Mouse (Mus musculus): ENCODE measurements around the gene Ppif.
A peak's percentile ranks its signal among the peaks of the same experiment; 100 is the strongest.

Gene Ppif

GRCm38 (mm10) chr14:25695059-25695458, 1.1 kb downstream of the Ppif start:
- DNase-seq (ENCODE audit: low spot score in 2 of 2): no peak

GRCm38 (mm10) chr14:25696356-25696755, 2.4 kb downstream of the Ppif start:
- DNase-seq (ENCODE audit: low spot score in 2 of 2): no peak

GRCm38 (mm10) chr14:25701986-25702385, 8.0 kb downstream of the Ppif start:
- DNase-seq (ENCODE audit: low spot score in 2 of 2): peak in 1 of 2 experiments; percentile 49

- peak; percentile 48 to 61 for DNase-seq (ENCODE audit: low spot score in 2 of 2)
Observed at GRCm38 (mm10) chr14:25707691-25708181, 13.8 kb downstream of the Ppif start.

GRCm38 (mm10) chr14:25708451-25708850, 14.5 kb downstream of the Ppif start:
- no peak for DNase-seq (ENCODE audit: low spot score in 2 of 2)

GRCm38 (mm10) chr14:25708917-25709316, 15.0 kb downstream of the Ppif start:
- DNase-seq (ENCODE audit: low spot score in 2 of 2): no peak

- no peak for DNase-seq (ENCODE audit: low spot score in 2 of 2)
Observed at GRCm38 (mm10) chr14:25710073-25710472, 16.1 kb downstream of the Ppif start.

DNA sequence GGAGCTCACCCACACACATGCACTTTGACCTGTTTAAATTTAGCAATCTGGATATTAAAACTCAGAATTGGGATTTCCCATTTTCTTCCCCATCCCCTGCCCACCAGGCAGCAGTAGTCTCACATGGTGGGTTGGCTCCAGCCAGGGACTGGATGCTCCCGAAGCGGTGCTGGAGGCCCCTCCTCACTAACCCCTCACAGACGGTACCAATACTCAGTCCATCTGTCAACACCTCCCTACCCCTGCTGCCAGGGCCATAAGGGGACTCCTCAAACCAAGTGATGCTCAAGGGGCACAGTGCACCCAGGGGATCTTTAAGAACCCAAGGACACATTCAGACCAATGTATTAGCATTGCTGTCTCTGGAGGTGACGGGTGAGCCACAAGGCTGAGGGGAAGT, 16.7 kb downstream of the Ppif start:
- DNase-seq (ENCODE audit: low spot score in 2 of 2): no peak

DNA sequence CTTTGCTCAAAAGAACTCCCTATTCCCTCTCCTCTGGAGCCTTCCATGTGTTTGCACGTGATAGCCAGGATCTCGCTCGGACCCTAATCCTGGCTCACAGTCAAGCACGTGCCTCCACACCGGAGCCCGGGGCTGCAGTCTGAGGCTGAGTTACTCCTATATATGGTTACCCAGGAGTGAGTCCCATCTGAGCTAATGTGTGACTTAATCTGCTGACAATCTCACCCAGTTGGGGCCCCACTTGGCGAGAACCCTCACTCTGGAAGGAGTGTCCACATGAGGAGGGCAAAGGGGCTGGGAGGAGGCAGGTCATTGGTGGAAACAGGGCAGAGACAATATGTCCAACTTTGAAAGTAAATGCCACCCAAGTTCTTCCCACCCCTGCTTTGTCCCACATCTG, 17.2 kb downstream of the Ppif start:
- no peak for DNase-seq (ENCODE audit: low spot score in 2 of 2)

DNA sequence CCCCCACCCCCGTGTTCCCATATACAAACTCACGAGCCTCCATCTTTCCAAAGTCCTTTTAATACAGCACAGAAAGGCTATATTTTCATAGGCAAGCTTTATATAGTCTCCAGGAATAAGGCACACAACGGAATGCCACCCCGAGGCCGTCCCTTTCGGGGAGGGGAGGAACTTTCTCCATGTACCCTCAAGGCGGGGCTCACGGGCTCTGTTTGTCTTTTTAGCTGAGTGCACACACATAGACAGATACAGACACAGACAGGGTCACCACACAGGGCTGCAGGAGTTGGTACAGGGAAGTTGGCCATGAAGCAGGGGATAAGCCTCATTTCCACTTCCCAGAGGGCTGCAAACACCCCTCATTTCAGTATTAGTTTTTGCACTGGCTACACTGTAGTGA, 17.6 kb downstream of the Ppif start:
- DNase-seq (ENCODE audit: low spot score in 2 of 2): no peak

GRCm38 (mm10) chr14:25713443-25713842, 19.5 kb downstream of the Ppif start:
- no peak for DNase-seq (ENCODE audit: low spot score in 2 of 2)

DNA sequence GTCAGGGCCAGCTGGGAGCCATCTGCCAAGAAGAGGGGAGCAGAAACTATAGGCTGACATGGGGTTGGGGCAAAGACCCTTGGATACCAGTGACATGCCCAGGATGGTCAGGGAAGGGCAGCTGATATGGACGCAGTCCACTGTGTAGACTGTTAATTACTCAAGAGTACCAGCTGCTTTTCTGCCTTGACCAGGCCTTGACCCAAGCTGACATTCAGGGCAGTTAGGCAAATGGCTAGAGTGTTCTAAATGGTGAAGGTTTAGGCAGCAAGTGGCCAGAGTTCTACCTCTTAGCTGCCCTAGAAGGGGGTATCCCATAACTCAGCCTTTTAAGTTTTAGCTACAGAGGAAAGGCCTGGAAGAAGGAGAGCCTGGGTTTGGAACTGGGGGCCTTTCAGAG, 22.6 kb downstream of the Ppif start:
- no peak for DNase-seq (ENCODE audit: low spot score in 2 of 2)

DNA sequence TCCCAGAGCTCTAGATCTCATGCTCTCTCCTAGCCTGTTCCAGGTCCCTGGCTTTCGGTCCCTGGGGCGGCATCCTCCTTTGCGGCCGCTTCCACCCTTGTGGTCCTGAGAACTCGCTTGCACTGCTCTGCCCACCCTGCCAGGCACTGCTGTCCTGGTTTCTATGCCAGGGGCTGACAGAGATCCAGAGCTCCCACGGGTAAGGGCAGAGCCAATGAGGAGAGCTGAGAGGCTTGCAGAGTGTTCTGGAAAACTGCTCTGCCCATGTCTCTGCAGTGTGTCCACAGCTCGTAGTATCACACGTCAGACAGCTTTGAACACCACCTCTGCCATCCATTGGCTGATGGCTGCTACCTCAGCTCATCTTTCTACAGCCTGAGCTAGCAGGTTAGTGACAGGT, 23.8 kb downstream of the Ppif start:
- DNase-seq (ENCODE audit: low spot score in 2 of 2): no peak

GRCm38 (mm10) chr14:25718471-25718870, 24.5 kb downstream of the Ppif start:
- DNase-seq (ENCODE audit: low spot score in 2 of 2): peak; percentile 73 to 75

DNA sequence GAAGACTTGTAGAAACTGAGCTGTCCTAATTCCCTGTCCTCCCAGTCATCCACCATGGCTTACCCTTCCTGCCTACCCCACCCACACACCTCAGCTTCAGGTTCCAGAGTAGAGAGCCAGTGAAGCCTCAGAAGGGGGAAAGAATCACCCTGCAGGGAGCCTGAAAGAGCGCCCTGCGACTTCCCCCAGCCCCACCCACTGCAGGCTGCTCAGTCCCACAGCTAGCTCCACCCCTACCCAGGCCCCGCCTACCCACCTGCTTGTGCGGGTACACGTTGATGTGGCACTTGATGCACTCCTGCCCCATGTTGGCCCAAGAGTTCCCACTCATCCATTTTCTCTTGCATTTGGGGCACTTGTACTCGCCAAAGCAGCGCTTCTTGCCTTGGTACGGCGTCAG, 25.4 kb downstream of the Ppif start:
- peak; percentile 91 to 94 for DNase-seq (ENCODE audit: low spot score in 2 of 2)

- peak; percentile 51 to 53 for DNase-seq (ENCODE audit: low spot score in 2 of 2)
Observed at GRCm38 (mm10) chr14:25720962-25721707, 27.2 kb downstream of the Ppif start.

DNA sequence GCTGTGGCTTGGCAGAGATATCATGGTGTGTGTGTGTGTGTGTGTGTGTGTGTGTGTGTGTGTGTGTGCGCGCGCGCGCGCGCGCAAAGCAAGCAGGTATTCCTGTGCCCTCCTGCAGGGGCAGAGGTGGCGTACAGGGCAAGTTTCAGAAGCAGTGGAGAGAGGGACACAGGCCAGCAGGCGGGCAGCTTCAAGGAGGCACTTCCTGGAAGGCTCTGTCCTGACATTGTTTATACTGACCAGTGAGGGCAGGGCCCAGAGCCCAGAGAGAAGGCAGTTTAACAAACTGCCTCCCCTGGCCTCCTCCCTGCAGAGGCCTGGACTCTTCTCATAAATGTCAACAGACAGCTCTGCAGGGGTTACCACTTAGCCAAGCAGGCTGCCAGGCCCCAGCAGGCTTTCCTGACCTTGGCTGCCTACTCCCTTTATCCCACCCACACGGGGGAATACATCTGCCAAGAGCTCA, 31.1 kb downstream of the Ppif start:
- DNase-seq (ENCODE audit: low spot score in 2 of 2): no peak

DNA sequence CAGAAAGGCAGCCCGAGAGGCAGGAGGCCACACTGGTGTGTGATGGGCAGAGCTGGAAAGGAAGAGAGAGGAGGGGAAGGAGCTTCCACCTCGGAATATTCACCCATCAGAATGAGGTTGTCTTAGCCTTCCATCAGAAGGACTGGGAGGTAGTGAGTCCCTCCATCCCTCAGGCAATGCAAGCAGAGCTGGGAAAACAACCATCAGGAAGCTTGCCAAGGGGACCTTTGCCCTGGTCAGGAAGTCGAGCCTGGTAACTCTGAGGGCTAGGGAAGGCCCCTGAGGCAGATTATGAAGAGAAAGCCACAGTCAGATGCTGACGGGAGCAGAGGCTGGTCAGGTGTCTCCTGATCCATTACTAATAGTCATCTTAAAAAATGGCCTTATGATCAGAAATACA, 31.7 kb downstream of the Ppif start:
- DNase-seq (ENCODE audit: low spot score in 2 of 2): no peak

DNA sequence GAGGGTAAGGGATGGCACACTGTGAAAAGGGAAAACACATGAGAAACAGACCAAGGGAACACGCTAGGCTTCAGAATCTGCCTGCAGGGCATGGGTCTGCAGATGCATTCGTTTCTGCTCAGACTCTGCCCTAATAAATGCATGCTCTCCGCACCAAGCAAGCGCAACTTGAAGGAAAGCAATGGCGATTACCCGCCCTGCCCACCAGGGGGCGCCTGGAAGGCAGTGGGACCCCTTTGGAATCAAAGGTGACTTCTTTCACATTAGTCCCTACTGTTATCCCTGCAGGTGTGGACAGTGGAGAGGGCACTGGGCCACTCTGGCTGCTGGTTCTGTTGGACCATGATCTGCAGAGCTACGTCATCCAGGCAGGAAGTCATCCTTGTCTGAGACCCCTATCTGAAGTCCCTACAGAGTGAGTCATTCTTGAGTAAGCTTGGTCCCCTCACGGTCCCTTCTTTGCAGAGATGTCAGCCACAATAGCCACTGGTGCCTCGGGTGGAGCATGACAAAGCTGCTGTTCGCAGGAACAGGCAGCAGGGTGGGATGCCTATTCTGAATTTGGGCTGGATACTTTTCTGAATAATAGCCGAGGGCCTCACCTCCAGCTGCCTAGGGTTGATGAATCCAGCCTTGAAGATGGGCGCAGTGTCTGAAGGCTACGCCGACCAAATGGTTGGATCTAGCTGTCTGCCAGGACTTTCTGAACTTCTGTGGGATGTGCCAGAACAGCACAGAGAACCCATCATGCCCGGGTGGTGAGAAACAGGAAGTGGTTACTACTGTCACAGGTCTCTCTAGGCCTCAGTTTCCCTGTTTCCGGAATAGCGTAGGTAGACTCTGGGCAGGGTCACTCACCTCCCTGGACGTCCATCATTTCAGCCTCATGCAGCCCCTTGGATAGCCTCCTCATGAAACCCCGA, 32.5 kb downstream of the Ppif start:
- peak; percentile 58 to 80 for DNase-seq (ENCODE audit: low spot score in 2 of 2)

DNA sequence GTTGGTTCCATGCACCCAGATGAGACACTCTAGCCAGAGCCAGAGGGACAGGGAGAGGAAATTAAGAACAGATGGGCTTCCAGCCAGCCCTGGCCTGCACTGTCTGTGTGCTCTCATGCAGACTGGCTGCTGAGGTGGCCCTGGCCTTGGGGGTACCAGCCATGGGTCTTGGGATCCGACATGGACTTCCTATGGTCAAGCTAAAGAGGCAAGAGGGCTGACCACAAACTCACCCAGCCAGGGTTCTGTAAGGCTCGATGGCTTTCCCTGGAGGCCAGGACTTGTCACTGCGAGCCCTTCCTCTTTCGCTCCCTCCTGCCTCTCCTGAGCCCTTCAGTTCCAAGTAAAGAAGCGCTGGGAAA, 33.2 kb downstream of the Ppif start:
- no peak for DNase-seq (ENCODE audit: low spot score in 2 of 2)

- DNase-seq (ENCODE audit: low spot score in 2 of 2): no peak
Observed at GRCm38 (mm10) chr14:25734736-25735716, 41.1 kb downstream of the Ppif start.
